Mouse (Mus musculus) large intestine, adult 2 months (tissue): ENCODE results near the gene Larp4b. TPM values are rescaled to one million over a fixed set of nuclear protein-coding genes. Genes with fewer than 3 reads are reported as not detected.

ENCODE experiments used
- DNase-seq: peaks from one replicate; pipeline ENCODE4 v3.0.0-alpha.2; 2012; ENCODE audit warnings: low read depth, low spot score
- WGBS: fragments of 180-500 bp; shearing (Covaris S2); methylation state at CpG from one replicate; pipeline ENCODE4 v1.1.7; 2018; 5-methylcytosine and 5-hydroxymethylcytosine counted together
- polyA plus RNA-seq: library from polyadenylated mRNA; depleted of rRNA; stranded (reverse); fragments of >200 nt; gene quantifications from 2 replicates; pipeline ENCODE4 v1.2.3, GENCODE M21; 2012

The Larp4b gene
- polyA plus RNA-seq, 1 experiment = 18.9 TPM

GRCm38 (mm10) chr13:9120835-9121542 is 27.3 kb downstream of the Larp4b start:
- DNase-seq = no peak
- 81% methylated on average over 10 of the region's 10 CpGs for WGBS

- WGBS = 82% methylated on average over 4 of the region's 4 CpGs
- DNase-seq = no peak
These were observed 28.4 kb downstream of the Larp4b start for GRCm38 (mm10) chr13:9122045-9122444.

DNA sequence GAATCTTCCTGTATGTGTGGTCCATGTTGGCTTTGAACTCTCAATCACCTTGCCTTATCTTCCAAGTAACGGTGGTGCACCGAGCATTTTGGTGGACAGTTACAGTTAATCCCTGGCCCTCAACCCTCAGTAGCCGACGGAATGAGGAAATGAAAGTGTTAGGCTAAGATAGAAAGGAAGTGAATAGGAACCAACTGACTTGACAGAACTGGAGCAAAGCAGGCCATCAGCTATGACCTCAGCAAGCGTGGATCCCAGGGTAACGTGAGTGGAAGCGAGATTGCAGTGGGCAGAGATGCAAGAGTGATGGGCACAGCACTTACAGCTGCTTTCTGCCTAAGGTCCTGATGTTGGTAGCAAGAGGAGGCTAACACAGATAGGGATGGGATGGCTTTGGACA is 31.5 kb downstream of the Larp4b start:
- no peak for DNase-seq

GRCm38 (mm10) chr13:9127715-9128114 is 34.0 kb downstream of the Larp4b start:
- no peak for DNase-seq
- 91% methylated on average over 4 of the region's 4 CpGs for WGBS

More for the DNA sequence above, 31.5 kb downstream of the Larp4b start:
- 88% methylated on average over 7 of the region's 7 CpGs for WGBS

- no peak for DNase-seq
- WGBS = 54% methylated on average over 6 of the region's 6 CpGs
These were observed 35.1 kb downstream of the Larp4b start for GRCm38 (mm10) chr13:9128707-9129314.

- DNase-seq = no peak
- WGBS = 81% methylated on average over 2 of the region's 2 CpGs
These were observed 40.7 kb downstream of the Larp4b start for GRCm38 (mm10) chr13:9134421-9134820.

- 84% methylated on average over 6 of the region's 6 CpGs for WGBS
- no peak for DNase-seq
These were observed 42.4 kb downstream of the Larp4b start for GRCm38 (mm10) chr13:9136088-9136487.

DNA sequence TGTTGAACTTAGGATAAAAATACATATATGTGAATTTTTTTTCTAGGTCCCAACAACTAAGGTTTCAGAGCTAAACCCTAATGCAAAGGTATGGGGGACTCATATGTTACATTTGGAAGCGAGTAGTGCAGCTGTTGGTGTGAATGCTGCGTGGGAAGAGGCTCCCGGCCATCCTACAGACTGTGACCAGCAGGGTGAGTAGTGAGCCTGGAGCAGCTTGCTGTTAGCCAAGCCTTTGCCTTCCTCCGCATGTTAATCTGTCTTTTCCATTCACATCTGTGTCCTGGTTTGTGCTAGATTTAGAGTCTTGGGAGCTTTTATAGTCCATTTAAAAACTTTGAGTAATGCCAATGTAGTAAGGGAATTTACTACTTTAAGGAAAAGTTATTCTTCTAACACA is 43.1 kb downstream of the Larp4b start:
- WGBS = 75% methylated on average over 4 of the region's 4 CpGs
- DNase-seq = no peak

GRCm38 (mm10) chr13:9139466-9139991 is 45.8 kb downstream of the Larp4b start:
- 59% methylated on average over 6 of the region's 6 CpGs for WGBS
- DNase-seq = no peak

DNA sequence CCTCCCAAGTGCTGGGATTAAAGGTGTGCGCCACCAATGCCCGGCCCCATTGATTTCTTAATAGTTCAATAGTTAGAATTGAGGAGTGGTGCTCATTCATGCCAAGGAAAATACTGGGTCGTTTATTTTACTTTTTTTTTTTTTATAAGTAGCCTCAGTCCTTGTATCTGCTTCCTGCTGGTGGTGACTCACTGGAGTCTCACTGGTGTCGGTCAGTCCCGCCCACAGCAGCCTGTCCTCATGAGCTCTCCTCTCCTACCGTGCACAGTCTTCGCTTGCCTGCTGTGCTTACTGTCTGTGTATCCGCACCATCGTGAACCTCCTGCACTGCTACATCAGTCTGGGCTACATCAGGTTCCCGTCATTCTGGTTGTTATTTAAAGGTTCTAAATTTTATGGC is 46.5 kb downstream of the Larp4b start:
- no peak for DNase-seq

GRCm38 (mm10) chr13:9142371-9142770 is 48.7 kb downstream of the Larp4b start:
- DNase-seq = no peak
- WGBS = 95% methylated on average over 2 of the region's 2 CpGs

More for the DNA sequence above, 46.5 kb downstream of the Larp4b start:
- 36% methylated on average over 10 of the region's 10 CpGs for WGBS

DNA sequence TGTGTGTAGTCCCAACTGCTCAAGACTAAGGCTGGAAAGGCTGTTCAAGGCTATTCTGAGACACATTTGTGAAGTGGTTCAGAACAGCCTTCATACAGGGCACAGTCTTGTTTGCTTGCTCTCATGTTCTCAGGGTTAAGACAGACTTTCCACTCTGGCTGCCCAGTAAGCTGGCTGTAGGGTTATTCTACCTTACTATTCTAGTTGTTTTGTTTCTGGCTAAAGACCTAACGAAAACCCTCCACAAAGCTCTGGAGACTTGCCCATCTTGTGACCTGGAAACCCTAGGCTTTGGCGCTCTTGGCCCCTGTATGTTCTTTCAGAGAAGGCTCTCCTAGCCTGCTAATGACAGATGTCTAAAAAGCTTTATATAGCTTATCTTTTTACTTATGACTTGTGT is 55.1 kb downstream of the Larp4b start:
- WGBS = 78% methylated on average over 2 of the region's 2 CpGs
- DNase-seq = no peak

DNA sequence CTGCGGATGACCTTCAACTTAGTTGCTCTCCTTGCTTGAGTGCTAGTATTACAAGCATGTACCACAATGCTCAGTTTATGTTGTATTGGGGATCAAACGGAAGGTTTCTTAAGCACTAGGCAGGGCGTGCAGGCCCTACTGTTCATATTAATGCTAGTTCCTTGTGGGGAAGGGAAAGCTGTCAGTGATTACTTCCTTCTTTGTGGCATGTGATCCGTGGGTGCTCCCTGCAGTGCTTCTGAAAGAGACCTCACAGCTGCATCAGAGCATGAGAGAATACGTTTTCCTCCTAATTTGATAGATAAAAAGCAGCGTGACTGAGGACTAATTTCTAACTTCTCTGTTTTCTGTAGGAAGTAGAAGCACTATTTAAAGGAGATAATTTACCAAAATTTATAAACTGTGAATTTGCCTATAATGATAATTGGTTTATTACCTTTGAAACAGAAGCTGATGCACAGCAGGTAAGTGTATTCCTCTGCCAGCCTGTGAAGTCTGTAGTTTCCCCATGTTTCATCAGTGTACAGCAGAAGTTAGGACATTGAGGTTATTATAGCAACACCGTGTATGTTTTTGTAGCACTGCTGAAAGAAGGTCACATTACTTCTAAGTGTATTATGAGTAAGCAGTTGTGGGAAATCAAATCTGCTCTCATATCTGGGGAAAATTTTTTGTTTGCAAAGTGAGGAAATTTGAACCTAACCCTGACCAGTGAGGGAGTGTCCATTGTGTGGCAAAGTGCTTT is 56.0 kb downstream of the Larp4b start:
- WGBS = 54% methylated on average over 7 of the region's 7 CpGs
- DNase-seq = no peak

DNA sequence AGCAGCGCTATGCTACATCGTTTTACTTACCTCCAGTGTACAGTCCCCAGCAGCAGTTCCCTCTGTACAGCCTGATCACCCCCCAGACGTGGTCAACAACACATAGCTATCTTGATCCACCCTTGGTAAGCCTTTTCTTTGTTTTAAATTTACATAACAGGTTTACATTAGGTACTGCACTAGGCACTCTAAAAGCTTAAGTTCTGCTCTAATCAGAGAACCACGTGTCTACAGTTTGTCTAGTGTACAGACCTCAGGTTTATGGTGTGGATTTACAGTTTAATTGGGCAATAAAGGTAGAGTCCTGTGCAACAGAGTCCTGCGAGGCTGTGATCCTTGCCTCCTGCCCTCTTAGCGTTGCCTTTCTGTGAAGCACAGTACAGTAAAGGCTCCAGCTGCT is 57.4 kb downstream of the Larp4b start:
- WGBS = 28% methylated on average over 6 of the region's 6 CpGs

GRCm38 (mm10) chr13:9151619-9152018 is 57.9 kb downstream of the Larp4b start:
- WGBS = 53% methylated on average over 4 of the region's 4 CpGs
- no peak for DNase-seq

More for the DNA sequence above, 57.4 kb downstream of the Larp4b start:
- peak; percentile 92 for DNase-seq

DNA sequence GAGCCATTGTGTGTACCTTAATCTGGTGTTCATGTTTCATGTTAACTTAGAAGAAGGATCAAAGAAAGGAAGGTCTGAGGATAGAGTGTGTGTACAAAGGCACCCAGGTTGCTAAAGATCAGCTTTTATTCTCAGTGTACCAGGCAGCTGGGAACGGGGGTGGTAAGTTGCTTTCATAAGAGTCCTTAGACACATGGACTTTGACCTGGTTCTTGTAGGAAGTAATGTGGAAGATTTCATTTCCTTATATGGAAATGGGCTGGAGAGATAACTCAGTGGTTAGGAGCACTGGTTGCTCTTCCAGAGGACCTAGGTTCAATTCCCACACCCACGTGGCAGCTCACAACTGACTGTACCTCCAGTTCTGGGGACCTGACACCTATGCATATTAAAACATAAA is 58.6 kb downstream of the Larp4b start:
- DNase-seq = peak; percentile 56
- 34% methylated on average over 2 of the region's 2 CpGs for WGBS

DNA sequence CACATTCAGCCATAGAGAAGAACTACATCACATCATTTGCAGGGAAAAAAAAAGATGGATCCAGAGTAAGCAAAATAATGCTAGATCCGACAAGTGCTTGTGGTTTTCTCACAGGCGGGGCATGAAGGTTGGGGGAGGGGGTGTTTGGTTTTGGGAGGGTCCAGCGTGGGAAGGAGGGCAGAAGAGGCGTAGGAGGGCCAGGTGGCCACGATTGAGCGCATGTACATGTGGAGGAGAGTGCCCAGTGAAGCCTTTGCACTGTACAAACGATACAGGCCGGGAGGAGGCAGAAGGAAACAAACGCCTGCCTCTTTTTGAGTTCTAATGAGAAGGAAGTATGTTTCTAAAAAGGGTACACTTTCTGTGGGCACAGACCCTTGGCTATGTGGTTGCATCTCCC is 60.1 kb downstream of the Larp4b start:
- no peak for DNase-seq
- WGBS = 80% methylated on average over 9 of the region's 9 CpGs

GRCm38 (mm10) chr13:9159282-9159681 is 65.6 kb downstream of the Larp4b start:
- WGBS = 90% methylated on average over 10 of the region's 10 CpGs
- no peak for DNase-seq

- no peak for DNase-seq
- WGBS = 42% methylated on average over 4 of the region's 4 CpGs
These were observed 69.2 kb downstream of the Larp4b start for GRCm38 (mm10) chr13:9162888-9163287.

DNA sequence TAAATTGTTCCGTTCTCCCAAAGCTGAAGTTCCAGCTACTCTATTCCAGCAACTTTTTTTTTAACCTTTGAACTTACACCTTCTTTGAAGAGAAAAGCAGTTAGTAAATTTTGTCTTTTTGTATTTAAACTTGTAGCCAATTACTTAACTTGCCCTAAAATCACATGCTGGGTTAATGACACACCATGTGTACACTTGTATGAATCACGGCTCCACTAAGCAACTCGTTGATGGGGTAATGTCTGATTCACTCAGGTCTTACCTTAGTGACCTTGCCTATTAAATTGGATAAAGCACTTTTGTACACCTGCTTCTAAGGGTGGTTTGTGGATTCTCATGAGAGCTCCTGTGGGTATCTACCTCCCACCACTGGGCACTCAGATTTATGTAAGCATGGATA is 74.2 kb downstream of the Larp4b start:
- DNase-seq = no peak

More for the DNA sequence above, 74.2 kb downstream of the Larp4b start:
- 49% methylated on average over 3 of the region's 3 CpGs for WGBS
